Mouse (Mus musculus): ENCODE data around the gene Syngr2.
"Not testable (repeated sequence)": the region's sequence is repeated elsewhere in the genome, so short reads cannot be mapped to it uniquely, and the experiment has no call there.

The Syngr2 gene

DNA sequence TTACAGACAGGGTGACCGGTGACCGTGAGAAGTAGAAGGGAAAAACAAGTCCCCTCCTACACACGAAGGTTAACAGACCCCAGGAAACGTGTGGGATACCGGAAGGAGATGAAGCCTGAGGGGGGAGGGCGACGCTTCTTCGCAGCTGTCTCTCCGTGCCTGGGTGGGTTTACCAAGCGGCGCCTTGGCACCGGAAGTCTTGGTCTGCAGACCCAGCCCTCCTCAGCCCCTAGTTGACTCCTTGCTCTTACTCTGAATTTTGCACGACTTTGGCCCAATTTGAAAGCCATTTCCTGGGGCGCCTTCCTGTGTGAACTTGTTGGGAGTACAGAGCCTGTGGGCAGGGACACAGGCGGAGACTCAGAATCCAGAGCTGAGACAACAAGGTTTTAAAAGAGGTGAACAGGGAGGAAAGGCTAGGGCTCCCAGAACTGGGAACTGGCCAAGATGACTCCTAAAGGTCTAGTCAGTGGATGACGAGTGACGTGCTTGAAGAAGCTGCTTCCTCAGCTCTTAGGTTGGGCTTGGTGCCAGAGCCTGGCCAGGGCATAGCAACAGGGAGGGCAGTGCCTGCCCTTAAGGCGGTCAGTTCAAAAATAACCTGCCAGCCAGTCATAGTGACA lies 28.2 kb upstream of the Syngr2 start:
- peak; percentile 68 for DNase-seq (ENCODE audit: low spot score)

DNA sequence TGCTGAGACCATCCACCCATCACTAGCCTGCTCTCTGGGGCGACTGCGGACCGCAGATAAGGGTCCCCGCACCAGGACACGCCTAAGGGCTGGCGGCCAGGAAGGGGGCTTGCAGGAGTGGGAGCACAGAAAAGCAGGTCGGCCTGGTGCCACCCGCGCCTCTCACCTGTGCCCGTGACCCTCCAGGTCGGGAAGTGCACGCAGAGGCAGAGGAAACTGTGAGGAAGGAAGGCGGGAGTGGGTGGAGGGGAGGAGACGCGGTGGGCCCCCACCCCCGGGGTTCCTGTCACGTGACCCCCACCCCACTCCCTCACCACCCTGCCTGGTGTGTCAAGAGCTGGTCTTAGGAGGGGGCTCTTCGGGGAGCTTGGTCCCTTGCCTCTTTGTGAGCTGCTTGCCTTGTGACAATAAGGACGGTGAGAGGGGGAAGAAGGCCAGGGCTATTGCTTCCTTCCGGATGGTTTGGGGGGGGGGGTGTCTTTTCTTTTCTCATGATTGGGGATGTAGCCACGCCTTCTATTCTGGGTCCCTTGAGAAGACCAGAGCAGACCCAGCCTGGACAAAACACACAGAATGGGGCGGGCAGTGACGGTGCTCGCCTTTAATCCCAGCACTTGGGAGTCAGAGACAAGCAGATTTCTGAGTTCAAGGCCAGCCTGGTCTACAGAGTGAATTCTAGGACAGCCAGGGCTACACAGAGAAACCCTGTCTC lies 27.3 kb upstream of the Syngr2 start, which contains the start of the genes Tmc8 and Tmc6:
Gene Tmc8 (plus strand): TSS at position 84 of the 712 bp plus-strand sequence.
Gene Tmc6 (minus strand): TSS at position 206 of the 712 bp plus-strand sequence.
- no peak for DNase-seq (ENCODE audit: low spot score)

DNA sequence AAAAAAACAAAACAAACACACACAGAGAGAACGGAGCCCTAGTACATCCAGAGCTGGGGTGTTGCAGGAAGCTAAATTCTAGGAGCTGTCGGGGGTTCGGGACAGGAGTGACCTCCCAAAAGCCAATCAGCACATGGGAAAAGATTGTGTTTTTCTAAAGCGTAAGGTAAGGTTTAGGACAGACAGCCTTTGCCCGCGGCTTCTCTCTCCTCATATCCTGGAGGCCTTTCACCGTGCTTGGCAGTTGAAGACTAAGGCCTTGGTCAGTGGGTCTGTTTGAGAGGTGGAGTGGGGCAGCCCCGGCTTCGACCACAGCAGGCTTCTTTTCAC lies 26.8 kb upstream of the Syngr2 start:
- DNase-seq (ENCODE audit: low spot score) = no peak

DNA sequence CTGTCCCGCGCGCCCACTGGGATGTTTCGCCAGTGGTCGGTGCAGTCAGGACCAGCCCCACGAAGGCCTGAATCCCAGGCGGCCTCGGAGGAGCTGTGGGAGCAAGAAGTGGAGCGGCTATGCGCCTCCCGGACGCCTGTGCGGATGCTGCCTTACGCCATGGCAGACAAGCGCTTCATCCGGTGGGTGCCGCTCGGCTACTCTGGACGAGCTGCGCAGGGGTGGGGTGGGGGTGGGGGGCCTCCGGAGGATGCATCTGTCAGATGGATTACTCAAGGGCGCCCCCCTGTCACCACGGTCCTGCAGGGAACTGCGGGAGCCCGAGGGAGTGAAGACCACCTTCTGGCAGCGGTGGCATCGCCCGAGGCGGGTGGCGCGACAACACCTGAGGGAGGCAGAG lies 26.4 kb upstream of the Syngr2 start:
- DNase-seq (ENCODE audit: low spot score) = peak; percentile 61

DNA sequence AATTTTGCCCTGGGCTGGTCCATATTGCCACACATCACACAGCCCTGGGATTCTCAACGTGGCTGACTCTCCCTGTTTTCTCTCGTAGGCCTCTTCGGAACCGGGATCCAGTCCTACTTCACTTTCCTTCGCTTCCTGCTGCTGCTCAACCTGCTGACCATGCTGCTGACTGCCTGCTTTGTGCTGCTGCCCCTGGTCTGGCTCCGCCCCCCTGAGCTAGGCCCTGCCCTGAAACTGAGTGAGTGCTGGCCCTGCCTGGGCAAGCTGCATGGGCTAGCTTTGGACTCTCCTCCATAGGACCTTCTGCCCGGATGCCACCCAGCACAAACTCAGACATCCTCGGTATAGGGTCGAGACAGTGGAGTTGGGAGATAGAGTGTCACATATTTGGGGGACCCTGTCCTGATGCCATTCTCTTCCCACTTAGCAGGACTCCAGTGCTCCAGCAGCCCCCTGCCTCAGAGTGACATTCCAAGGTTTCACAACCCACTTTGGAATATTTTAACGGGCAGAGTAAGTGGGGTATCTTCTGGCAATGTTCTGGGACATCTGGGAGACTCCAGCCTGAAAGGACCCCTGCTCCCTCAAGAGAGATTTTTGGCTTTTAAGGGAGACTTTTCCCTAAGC lies 25.7 kb upstream of the Syngr2 start:
- no peak for DNase-seq (ENCODE audit: low spot score)

DNA sequence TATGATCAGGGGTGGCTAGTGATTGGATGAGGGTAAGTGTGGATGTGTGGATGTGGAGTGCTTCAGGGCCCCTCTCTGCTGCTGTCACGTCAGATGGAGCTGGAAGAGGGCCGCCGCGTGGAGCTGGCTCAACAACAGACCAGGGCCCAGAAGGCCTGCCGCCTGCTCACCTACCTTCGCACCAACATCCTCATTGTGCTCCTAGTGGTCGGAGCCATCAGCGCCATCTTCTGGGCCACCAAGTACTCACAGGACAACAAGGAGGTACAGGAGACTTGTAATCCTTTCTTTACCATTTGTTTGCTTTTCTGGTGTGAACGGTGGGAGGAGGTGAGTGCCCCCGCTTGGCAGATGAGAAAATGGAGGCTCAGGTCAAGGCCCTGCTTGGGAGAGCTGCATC lies 23.2 kb upstream of the Syngr2 start:
- peak; percentile 77 for DNase-seq (ENCODE audit: low spot score)

DNA sequence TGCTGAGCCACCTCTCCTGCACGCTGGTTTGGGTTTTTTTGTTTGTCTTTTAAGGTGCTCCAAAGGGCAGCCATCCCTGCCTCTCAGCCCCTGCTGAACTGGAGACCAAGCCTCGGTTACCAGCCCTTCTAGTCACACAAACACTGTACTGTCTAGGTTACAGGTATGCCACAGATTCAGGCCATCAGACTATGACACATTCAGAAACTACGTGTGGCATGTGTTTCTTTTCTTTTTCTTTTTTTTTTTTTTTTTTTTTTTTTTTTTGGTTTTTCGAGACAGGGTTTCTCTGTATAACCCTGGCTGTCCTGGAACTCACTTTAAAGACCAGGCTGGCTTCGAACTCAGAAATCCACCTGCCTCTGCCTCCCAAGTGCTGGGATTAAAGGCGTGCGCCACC lies 21.0 kb upstream of the Syngr2 start:
- DNase-seq (ENCODE audit: low spot score) = not testable (repeated sequence)

DNA sequence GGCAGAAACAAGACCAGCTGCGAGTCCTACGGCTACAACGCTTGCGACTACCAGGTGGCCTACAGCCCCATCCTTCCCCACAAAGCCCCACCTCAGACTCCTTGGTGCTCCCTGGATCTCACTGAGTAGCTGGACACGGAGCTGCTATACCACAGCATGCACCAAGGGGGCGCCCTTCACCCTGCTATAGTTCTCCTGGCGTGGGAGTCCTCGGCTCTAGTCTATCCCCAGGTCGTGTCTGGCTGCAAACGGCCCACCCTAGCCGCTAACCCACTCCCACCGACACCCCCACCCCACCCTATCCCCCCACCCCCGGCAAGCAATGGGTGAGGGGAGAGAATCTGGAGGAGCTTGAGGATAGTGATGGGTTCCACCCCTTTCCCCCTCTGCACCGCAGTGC lies 19.2 kb upstream of the Syngr2 start:
- peak; percentile 78 for DNase-seq (ENCODE audit: low spot score)

DNA sequence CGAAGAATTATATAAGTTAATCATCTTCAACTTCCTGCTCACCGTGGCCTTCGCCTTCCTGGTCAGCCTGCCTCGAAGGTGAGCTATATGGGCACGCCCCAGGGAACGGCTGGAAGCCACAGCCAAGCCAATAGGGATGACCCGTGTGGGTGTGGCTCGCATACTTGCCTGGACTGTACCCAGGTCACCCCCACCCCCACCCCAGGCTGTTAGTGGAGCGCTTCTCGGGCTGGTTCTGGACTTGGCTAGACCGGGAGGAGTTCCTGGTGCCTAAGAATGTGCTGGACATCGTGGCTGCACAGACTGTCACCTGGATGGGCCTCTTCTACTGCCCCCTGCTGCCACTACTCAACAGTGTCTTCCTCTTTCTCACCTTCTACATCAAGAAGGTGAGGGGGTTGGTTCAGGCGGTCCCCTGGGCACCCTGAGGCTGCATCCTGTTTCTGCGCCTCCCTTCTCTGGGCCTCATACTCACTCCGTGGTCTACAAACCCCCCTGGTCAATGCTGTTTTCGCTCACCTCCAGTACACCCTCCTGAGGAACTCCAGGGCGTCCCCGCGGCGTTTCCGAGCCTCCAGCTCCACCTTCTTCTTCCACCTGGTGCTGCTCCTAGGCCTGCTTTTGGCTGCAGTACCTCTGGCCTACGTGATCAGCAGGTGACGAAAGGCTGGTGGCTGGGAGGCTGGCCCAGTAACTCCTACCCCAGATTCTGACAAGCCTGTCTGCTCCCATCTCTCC lies 18.6 kb upstream of the Syngr2 start:
- DNase-seq (ENCODE audit: low spot score) = no peak

DNA sequence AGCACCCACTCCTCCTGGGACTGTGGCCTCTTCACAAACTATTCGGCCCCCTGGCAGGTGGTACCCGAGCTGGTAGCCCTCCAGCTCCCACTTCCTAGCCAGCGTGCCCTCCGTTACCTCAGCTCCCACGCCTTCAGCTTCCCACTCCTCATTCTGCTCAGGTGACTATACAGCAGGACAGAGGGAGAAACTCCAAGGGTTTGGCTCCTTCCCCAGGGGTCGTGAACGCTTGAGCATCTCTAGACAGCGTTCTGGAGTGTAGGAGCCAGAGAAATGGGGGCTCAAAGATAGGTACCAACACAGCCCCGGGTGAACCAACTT lies 18.1 kb upstream of the Syngr2 start:
- no peak for DNase-seq (ENCODE audit: low spot score)

DNA sequence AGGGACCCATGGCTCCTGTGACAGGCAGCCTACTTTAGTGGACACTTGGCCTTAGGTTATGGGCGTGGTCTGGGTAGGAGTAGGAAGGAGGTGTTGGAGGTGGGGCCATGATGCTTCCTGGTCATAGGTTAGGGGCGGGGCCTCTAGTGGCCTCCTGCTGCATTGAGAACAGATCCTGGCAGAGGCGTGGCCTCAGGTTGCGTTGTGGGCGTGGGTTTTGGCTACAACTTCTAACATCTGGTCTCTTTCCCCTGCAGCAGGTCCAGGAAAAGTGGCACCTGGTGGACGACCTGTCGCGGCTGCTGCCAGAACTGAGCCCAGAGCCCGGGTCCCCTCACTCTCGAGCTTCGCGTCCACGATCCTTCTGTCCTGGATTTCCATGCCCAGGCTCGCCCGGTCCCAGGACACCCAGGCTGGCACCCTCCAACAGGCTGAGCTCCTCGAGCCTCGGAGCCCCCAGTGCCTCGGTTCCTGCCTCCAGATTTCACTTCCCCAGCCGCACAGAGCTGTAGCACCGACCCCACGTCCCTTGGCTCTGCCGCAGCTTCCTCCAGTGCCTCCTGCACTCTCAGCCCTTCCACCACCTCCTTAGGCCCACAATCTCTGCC lies 17.1 kb upstream of the Syngr2 start:
- no peak for DNase-seq (ENCODE audit: low spot score)

DNA sequence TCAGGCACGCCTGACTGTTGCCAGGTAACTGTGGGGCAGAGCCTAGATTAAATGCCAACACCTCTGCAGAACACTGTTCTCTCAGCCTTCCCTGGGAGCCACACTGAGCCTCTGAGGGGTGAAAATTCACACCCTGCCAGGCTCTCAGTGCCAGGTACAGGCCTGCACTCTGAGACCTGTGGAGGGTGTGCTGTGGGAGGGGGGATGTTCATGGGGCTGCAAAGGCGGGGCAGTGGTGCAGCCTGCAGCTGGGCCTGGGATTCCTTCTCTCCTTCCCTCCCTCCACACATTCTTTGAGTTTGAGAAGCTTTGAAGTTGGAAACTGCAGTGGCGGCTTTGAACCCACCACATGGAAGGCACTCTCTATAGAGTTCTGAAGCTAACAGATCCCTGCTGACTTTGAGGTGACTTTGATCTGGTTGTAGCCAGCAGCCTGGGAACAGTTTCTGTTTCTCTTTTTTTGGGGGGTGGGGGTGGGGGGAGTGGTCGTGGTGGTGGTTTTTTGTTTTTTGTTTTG lies 15.4 kb upstream of the Syngr2 start:
- no peak for DNase-seq (ENCODE audit: low spot score)

DNA sequence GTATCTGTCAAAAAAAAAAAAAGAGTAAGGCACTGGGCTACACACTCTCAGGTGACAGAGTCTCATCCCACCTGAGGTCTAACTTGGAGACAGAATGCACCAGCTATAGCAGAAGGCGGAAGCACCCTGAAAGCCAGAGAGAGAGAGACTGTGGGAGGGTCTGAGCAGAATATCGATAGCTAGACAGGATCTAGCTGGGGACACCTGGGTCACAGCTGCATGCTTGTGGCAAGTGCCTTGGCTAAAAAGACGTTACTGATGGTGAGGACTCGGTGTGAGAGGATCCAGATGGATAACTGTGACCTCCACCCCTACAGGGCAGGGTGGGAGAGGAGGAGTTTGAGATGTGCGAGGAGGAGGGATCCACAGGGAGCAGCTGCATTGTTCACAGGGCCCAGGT lies 12.5 kb upstream of the Syngr2 start:
- no peak for DNase-seq (ENCODE audit: low spot score)

DNA sequence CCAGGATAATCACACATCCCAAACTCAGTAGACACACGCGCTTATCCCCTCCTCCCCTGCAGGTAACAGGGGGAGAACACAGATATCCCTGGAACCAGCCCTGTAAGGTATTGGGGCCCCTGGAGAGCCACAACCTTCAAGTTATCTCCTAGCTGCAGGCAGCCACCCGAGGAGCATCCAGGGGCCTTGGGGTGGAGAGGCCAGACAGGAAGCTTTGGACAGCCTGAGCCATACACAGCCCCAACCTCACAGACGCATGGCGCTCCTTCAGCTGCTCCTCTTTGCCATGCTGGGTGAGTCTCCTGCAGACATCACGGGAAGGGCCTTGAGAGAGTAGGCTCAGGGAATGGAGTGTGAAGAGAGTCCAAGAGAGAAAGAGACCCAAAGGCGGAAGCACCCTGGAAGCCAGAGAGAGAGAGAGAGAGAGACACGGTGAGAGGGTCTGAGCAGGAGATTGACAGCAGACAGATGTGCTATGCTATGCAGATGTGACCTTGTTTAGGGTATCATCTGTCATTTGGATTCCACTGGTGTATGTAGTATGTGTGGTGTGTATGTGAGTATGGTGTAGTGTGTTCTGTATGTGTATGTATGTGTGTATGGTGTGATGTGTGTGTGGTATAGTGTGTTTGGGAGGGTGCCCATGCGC lies 11.8 kb upstream of the Syngr2 start, which contains the start of gene 6030468B19Rik:
Gene 6030468B19Rik (plus strand): TSS at position 150 of the 649 bp plus-strand sequence.
- DNase-seq (ENCODE audit: low spot score) = no peak

DNA sequence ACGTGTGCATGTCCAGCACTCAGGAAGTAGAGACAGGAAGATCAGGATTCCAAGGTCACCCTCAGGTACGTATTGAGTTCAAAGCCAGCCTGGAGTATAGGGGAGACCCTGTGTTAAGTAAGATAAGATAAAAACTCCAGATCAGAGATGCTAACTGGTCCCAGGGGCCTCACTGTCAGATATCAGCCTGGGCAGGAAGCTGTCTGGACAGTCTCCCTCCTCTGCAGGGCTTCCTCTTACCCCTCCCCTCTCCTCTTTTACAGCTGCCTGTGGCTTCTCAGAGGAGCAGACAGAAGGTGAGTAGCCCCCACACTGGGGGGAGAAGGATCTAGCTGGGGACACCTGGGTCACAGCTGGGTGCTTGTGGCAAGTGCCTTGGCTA lies 11.3 kb upstream of the Syngr2 start:
- no peak for DNase-seq (ENCODE audit: low spot score)

DNA sequence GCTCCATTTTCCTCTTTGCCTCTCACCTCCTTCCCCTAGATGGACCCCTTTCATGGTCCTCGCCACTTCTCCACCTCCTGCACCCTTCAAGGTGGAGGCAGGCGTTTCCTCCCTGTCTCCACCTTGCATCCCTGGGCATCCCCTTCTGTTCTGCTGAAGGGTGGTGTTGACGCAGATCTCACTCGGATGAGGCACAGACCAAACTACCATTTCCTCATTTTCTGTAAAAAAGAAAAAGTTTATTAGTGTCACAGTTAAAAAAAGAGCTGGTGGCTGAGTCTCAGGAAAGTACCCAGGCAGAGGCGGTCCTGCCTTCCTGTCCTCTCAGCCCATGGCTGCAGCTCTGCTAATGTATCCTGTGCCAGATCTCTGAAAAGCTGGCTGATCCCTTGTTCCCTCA lies 10.3 kb upstream of the Syngr2 start:
- DNase-seq (ENCODE audit: low spot score) = no peak

DNA sequence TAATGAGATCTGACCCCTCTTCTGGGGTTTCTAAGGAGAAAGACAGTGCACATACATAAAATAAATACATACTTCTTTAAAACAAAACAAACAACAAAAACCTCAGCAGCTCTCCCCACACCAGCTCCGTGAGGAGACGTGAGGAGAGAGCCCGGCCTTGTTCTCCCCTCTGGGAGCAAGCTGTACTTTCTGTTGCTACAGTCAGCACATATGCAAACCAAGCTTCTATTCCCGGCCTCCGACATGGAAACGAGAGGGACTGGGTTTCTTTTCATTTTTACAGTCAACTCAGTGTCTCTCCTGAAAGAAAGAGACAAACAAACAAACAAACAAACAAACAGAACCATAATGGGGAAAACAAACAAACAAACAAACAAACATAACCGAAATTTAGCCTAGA lies 9.4 kb upstream of the Syngr2 start:
- no peak for DNase-seq (ENCODE audit: low spot score)

DNA sequence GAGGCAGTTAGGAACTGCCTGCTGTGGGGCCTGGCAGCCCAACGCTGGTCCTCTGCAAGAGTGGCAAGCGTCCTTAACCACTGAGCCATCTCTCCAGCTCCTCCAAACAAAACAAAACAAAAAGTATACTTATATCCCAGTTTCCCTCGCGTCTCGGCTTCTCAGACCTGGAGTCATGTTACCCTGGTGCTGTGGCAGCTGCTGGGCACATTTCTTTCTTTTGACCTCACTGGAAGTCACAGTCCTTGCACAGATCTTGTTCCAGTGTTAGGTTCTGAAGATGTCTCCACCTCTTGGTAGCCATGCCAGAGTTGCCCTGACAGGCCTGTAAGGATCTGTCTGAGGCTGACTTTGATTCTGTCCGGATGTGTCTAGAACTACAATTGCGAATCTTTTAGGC lies 7.8 kb upstream of the Syngr2 start:
- DNase-seq (ENCODE audit: low spot score) = no peak

DNA sequence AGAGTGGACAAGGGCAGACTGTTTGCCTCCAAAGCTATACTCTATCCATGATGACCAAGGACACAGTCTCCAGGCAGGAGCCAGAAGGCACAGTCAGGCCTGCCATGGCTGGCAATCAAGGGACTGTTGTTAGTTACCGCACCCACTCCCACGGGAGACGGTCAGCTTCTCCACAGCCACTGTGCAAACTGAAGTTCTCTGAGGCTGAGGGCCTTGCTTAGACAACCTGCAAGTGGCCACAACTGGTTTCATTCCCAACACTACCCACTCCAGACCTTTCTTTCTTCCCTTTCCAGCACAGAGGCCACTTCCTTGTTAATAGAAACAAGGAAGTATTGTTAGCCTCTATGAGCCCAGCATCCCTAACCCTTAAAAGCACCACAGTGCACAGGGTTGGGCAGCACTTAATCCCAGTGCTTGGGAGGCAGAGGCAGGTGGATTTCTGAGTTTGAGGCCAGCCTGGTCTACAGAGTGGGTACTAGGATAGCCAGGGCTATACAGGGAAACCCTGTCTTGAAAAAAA lies 6.2 kb upstream of the Syngr2 start:
- DNase-seq (ENCODE audit: low spot score) = no peak

DNA sequence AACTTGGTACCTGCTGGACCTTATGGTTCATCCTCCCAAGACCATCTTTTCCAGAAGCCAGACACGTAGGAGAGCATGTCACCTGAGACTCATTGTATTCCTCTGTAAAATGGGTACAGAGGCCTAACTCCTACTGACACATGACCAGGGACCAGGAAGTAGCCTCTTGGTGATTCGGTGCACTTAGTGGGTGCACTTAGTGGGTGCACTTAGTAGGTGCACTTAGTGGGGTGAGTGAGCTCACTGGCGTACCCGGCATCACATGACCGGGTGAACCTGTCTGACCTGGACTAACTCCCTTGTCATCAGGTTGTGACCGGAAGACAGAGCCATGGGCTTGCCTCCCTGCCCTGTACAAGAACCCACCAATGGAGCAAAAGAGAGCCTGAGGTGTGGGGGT lies 2.7 kb upstream of the Syngr2 start:
- DNase-seq (ENCODE audit: low spot score) = no peak

DNA sequence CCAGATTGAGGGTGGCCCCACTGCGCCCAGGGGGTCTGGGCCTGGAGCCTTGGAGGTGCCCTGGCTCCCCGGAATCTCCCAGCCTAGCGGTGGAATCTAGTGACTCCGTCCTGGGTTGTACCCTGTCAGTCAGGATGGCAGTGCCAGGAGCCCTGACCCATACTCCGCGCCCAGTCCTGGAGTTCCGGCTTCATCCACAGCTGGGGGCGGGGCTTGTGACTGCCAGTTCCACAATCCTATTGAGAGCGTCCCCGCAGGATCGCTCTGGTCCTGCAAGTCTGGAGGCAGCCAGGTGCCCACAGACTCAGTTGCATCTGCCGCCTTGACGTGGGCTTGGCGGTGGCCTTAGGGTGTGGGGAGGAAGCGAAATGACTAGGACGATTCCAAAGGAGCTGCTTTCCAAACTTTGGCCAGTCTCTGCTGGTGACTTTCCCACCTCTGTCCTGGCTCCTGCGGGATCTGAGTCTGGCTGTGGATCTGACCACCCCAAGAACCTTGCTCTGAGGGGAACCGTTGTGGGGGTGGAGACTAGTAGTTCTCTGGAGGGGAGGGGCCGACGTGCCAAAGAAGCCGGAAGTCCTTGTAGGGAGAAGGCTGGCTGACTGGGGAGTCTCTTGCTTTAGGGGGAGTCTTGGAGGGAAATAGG lies 1.1 kb downstream of the Syngr2 start:
- peak; percentile 83 for DNase-seq (ENCODE audit: low spot score)
